Mouse (Mus musculus) urinary bladder, postnatal 4 days (tissue): ENCODE data around the gene Kcnj6.
A peak's percentile ranks its signal among the peaks of the same experiment; 100 is the strongest.

Experiments
- DNase-seq, 2 experiments: peaks; one replicate each; pipeline ENCODE4 v3.0.0; 2021 to 2022; ENCODE audit warnings: low spot score in 2 of 2

Kcnj6 gene

GRCm38 (mm10) chr16:94720476-94721153 lies 276.9 kb downstream of the Kcnj6 start:
- DNase-seq, result no peak

GRCm38 (mm10) chr16:94719488-94719887 lies 278.0 kb downstream of the Kcnj6 start:
- DNase-seq, result no peak

- DNase-seq, result no peak
Observed at GRCm38 (mm10) chr16:94718919-94719318, 278.6 kb downstream of the Kcnj6 start.

GRCm38 (mm10) chr16:94717051-94717450 lies 280.4 kb downstream of the Kcnj6 start:
- DNase-seq, result no peak

- DNase-seq, result no peak
Observed at GRCm38 (mm10) chr16:94714483-94714882, 283.0 kb downstream of the Kcnj6 start.

GRCm38 (mm10) chr16:94713480-94714094 lies 283.9 kb downstream of the Kcnj6 start:
- peak; percentile 80 to 84 for DNase-seq

GRCm38 (mm10) chr16:94701971-94702370 lies 295.5 kb downstream of the Kcnj6 start:
- DNase-seq, result no peak

- DNase-seq, result no peak
Observed at GRCm38 (mm10) chr16:94701141-94701540, 296.4 kb downstream of the Kcnj6 start.
